Mouse (Mus musculus) bone marrow macrophage, adult 2 months (primary cell): ENCODE data around the gene Fhit.

Source experiments
- CTCF ChIP-seq: IDR thresholded peaks from 2 replicates; pipeline ENCODE4 v1.5.1; 2012; ENCODE audit warnings: low read depth, mild to moderate bottlenecking, low read length, moderate library complexity
- POLR2A ChIP-seq: IDR thresholded peaks from 2 replicates; pipeline ENCODE4 v1.6.1; 2012; ENCODE audit warnings: mild to moderate bottlenecking, low read depth, low read length, borderline replicate concordance

- TF ChIP-seq CTCF, result no peak
- no peak for TF ChIP-seq POLR2A
Observed at GRCm38 (mm10) chr14:10312190-10312589, 849.6 kb downstream of the Fhit start.
